Mouse (Mus musculus) testis, adult 2 months (tissue): ENCODE results near the gene Mboat7.

Experiments
- CTCF ChIP-seq: fragments of 200-500 bp; IDR thresholded peaks from 2 replicates; pipeline ENCODE4 v1.5.1; 2012; ENCODE audit warnings: low read depth, mild to moderate bottlenecking, inconsistent platforms, low read length, moderate library complexity; ENCODE audit not compliant: control insufficient read depth, insufficient read depth, insufficient replicate concordance
- POLR2A ChIP-seq: fragments of 200-500 bp; IDR thresholded peaks from 2 replicates; pipeline ENCODE4 v1.6.1; 2012; ENCODE audit warnings: low read depth, mild to moderate bottlenecking, inconsistent platforms, low read length, moderate library complexity; ENCODE audit not compliant: control insufficient read depth

GRCm38 (mm10) chr7:3644672-3645487, 48.4 kb downstream of the Mboat7 start, which contains the start of gene Cnot3:
- TF ChIP-seq CTCF = no peak
- TF ChIP-seq POLR2A = peak; percentile 82
